ENCODE assay signal across 8 mouse cellular contexts in genomic region chr5:90951475-90951874, GRCm38 (mm10). TPM values are rescaled to one million over a fixed set of nuclear protein-coding genes. Genes with fewer than 3 reads are reported as not detected.
DNase-seq lines count a peak whose midpoint lies in the region; ATAC-seq lines count a peak whose summit lies in the region.

No protein-coding gene starts in this region.

- H3K27ac ChIP-seq in forebrain, embryonic 15.5 days (replicated peaks): no peak overlapping the region
- H3K27ac ChIP-seq in midbrain, embryonic 14.5 days (replicated peaks; ENCODE audit: low read depth, low read length): no peak overlapping the region

- ATAC-seq in forebrain, embryonic 15.5 days (replicated peaks): peak; percentile 87
- peak; percentile 69 for ATAC-seq in midbrain, embryonic 14.5 days (ENCODE audit: low FRiP score, low TSS enrichment)
- ATAC-seq in erythroblast, adult 5-6 weeks (replicated peaks; ENCODE audit: low FRiP score, poor library complexity, severe bottlenecking): no peak

- WGBS in forebrain, embryonic 15.5 days: 24% methylated on average over 2 of the region's 2 CpGs
- 43% methylated on average over 2 of the region's 2 CpGs for WGBS in midbrain, embryonic 14.5 days

- H3K9me3 ChIP-seq in forebrain, embryonic 15.5 days: no peaks in the 10 kb centered on the region
- no peaks in the 10 kb centered on the region for H3K9me3 ChIP-seq in midbrain, embryonic 14.5 days (ENCODE audit: control insufficient read depth, low read length)

- H3K9ac ChIP-seq in forebrain, embryonic 15.5 days (replicated peaks): no peak overlapping the region
- no peak overlapping the region for H3K9ac ChIP-seq in midbrain, embryonic 14.5 days (replicated peaks; ENCODE audit: low read length)

- peak; percentile 24 for DNase-seq in adrenal gland, adult 8-10 months
- DNase-seq in adrenal gland, postnatal 25 days: no peak
- DNase-seq in thymus, postnatal 14 days: peak; percentile 36
- DNase-seq in thymus, postnatal 0 days (ENCODE audit: low spot score): no peak
- peak; percentile 39 to 53 for DNase-seq in layer of hippocampus, adult 8-10 months (ENCODE audit: low spot score in 2 of 2)
- peak; percentile 51 for DNase-seq in midbrain, embryonic 14.5 days

- H3K36me3 ChIP-seq in forebrain, embryonic 15.5 days: no peaks in the 10 kb centered on the region
- peaks cover 9% of the 10 kb centered on the region; the same call in 1 of the 2 replicates for H3K36me3 ChIP-seq in midbrain, embryonic 14.5 days (ENCODE audit: control insufficient read depth, insufficient read depth, low read length)

- no peak overlapping the region for H3K4me2 ChIP-seq in forebrain, embryonic 15.5 days (replicated peaks)
- H3K4me2 ChIP-seq in midbrain, embryonic 14.5 days (ENCODE audit: low read length): no peak overlapping the region

- H3K27me3 ChIP-seq in forebrain, embryonic 15.5 days: no peaks in the 10 kb centered on the region
- H3K27me3 ChIP-seq in midbrain, embryonic 14.5 days (ENCODE audit: control insufficient read depth, insufficient read depth, low read length): no peaks in the 10 kb centered on the region

- H3K4me3 ChIP-seq in forebrain, embryonic 15.5 days: no peak overlapping the region
- no peak overlapping the region for H3K4me3 ChIP-seq in midbrain, embryonic 14.5 days (replicated peaks; ENCODE audit: low read depth, low read length)

- H3K4me1 ChIP-seq in forebrain, embryonic 15.5 days: no peaks in the 10 kb centered on the region
- H3K4me1 ChIP-seq in midbrain, embryonic 14.5 days (ENCODE audit: control insufficient read depth, insufficient read depth, low read length): no peaks in the 10 kb centered on the region

RNA-seq across cellular contexts. Expression of gene Mthfd2l, which starts 20.6 kb away (rescaled TPM):
- total RNA-seq in adrenal gland, adult 8-10 months (2022): 10 to 100 TPM; 15.7 to 20.5 (median 18.5) TPM
- total RNA-seq in adrenal gland, postnatal 25 days (2021): 12.4 and 18.7 TPM in 2 replicates
- 27.5 and 27.7 TPM in 2 replicates for polyA plus RNA-seq in thymus, postnatal 0 days (2015; fragmentation: Nextera tagmentation; extraction: Ambion mirVana)
- 69.0 and 70.5 TPM in 2 replicates for polyA plus RNA-seq in forebrain, embryonic 15.5 days (2015; fragmentation: Nextera tagmentation; extraction: Ambion mirVana)
- total RNA-seq in layer of hippocampus, adult 8-10 months (2022): 10 to 100 TPM; 14.6 to 24.1 (median 17.4) TPM
- polyA plus RNA-seq in midbrain, embryonic 14.5 days (2014; fragmentation: Nextera tagmentation; extraction: Ambion mirVana): 83.8 and 94.4 TPM in 2 replicates
- 0.38 and 1.7 TPM in 2 replicates for total RNA-seq in erythroblast, adult 5-6 weeks (2015; ENCODE audit: low replicate concordance)
- total RNA-seq in erythroblast, adult 5-6 weeks (2017; ENCODE audit: low replicate concordance): 3.0 TPM in 1 of 2 replicates, not detected in the other

RNA-seq across cellular contexts. Expression of gene Cxcl2, which starts 47.8 kb away (rescaled TPM):
- total RNA-seq in adrenal gland, adult 8-10 months (2022): 1 to 10 TPM in 1 of 4 experiments, under 1 TPM in 3; 0.22 to 1.1 (median 0.62) TPM
- 1.1 TPM in 1 of 2 replicates, not detected in the other for total RNA-seq in adrenal gland, postnatal 25 days (2021)
- 0.54 and 0.98 TPM in 2 replicates for polyA plus RNA-seq in thymus, postnatal 0 days (2015; fragmentation: Nextera tagmentation; extraction: Ambion mirVana)
- polyA plus RNA-seq in forebrain, embryonic 15.5 days (2015; fragmentation: Nextera tagmentation; extraction: Ambion mirVana): not detected in 2 replicates
- total RNA-seq in layer of hippocampus, adult 8-10 months (2022): not detected
- polyA plus RNA-seq in midbrain, embryonic 14.5 days (2014; fragmentation: Nextera tagmentation; extraction: Ambion mirVana): not detected in 2 replicates
- total RNA-seq in erythroblast, adult 5-6 weeks (2015; ENCODE audit: low replicate concordance): 1.0 and 4.8 TPM in 2 replicates
- total RNA-seq in erythroblast, adult 5-6 weeks (2017; ENCODE audit: low replicate concordance): 1.9 and 3.5 TPM in 2 replicates

Comparison
In these comparisons a context has a peak if more than half of its experiments do, and no peak if none do; other contexts are left out.
1. DNase-seq: peak in adrenal gland, adult 8-10 months (single experiment), thymus, postnatal 14 days (single experiment), layer of hippocampus, adult 8-10 months (2 of 2) and midbrain, embryonic 14.5 days (single experiment); none in adrenal gland, postnatal 25 days (single experiment) and thymus, postnatal 0 days (single experiment).